8 mouse cellular contexts compared by ENCODE assay signal in genomic region chr2:71541418-71542226, GRCm38 (mm10). TPM values are rescaled to one million over a fixed set of nuclear protein-coding genes. Genes with fewer than 3 reads are reported as not detected.
DNase-seq lines count a peak whose midpoint lies in the region; ATAC-seq and TF ChIP-seq lines count a peak whose summit lies in the region.
"Had no signal": no experiment of that assay in that cellular context is flagged by ENCODE, and none has a peak within 500 bp of the region (broad histone marks: within the 10 kb centered on the region; RNA-seq: fewer than 3 reads in every experiment).

No protein-coding gene starts in this region.

- no peak for TF ChIP-seq CTCF in thymus, adult 2 months (IDR thresholded peaks at IDR 0.05; ENCODE audit: borderline replicate concordance, control insufficient read depth, extremely low read depth, insufficient read depth, low read length, poor library complexity)

- 9% methylated on average over 37 of the region's 37 CpGs for WGBS in thymus, adult 2 months
- under 1% methylated on average over 34 of the region's 37 CpGs for whole genome bisulfite sequencing in forebrain, embryonic 11.5 days
- WGBS in limb, embryonic 15.5 days: 6% methylated on average over 37 of the region's 37 CpGs

- H3K9ac ChIP-seq in forebrain, embryonic 11.5 days (ENCODE audit: low read length): peak overlapping the region; percentile 46
- H3K9ac ChIP-seq in limb, embryonic 15.5 days: no peak overlapping the region

- H3K4me2 ChIP-seq in forebrain, embryonic 11.5 days (ENCODE audit: low read depth, low read length, severe bottlenecking): peak overlapping the region; percentile 96
- H3K4me2 ChIP-seq in limb, embryonic 15.5 days: peak overlapping the region; percentile 46

- peaks cover 66% of the 10 kb centered on the region for H3K27me3 ChIP-seq in thymus, adult 2 months (ENCODE audit: control insufficient read depth, insufficient read depth, low read length)
- peaks cover 77% of the 10 kb centered on the region for H3K27me3 ChIP-seq in forebrain, embryonic 11.5 days (ENCODE audit: control insufficient read depth, insufficient read depth, low read length)
- H3K27me3 ChIP-seq in limb, embryonic 15.5 days: peaks cover 94% of the 10 kb centered on the region

- H3K9me3 ChIP-seq in forebrain, embryonic 11.5 days (ENCODE audit: control insufficient read depth, low read length): no peaks in the 10 kb centered on the region
- H3K9me3 ChIP-seq in limb, embryonic 15.5 days: no peaks in the 10 kb centered on the region

- no peak overlapping the region for H3K27ac ChIP-seq in thymus, adult 2 months (ENCODE audit: control insufficient read depth, insufficient read depth, low read length)
- peak overlapping the region; percentile 55 for H3K27ac ChIP-seq in forebrain, embryonic 11.5 days (ENCODE audit: low read depth, low read length)
- no peak overlapping the region for H3K27ac ChIP-seq in limb, embryonic 15.5 days

- H3K4me1 ChIP-seq in thymus, adult 2 months (replicated peaks; ENCODE audit: control insufficient read depth, insufficient read depth, low read length): peaks cover 15% of the 10 kb centered on the region
- H3K4me1 ChIP-seq in forebrain, embryonic 11.5 days (replicated peaks; ENCODE audit: control insufficient read depth, insufficient read depth, low read length): peaks cover 30% of the 10 kb centered on the region
- H3K4me1 ChIP-seq in limb, embryonic 15.5 days: peaks cover 69% of the 10 kb centered on the region

- ATAC-seq in forebrain, embryonic 11.5 days (replicated peaks; ENCODE audit: low FRiP score): no peak
- no peak for ATAC-seq in limb, embryonic 15.5 days (ENCODE audit: insufficient number of reproducible peaks, low FRiP score, low TSS enrichment, low read depth)
- no peak for ATAC-seq in monocyte, adult 5-6 weeks (replicated peaks; ENCODE audit: insufficient number of reproducible peaks, low FRiP score, low TSS enrichment, poor library complexity, severe bottlenecking)

- no peak overlapping the region for H3K4me3 ChIP-seq in thymus, adult 2 months (ENCODE audit: control insufficient read depth, insufficient read depth, low read length)
- peak overlapping the region; percentile 7 for H3K4me3 ChIP-seq in forebrain, embryonic 11.5 days (ENCODE audit: low read depth, low read length)
- peak overlapping the region; percentile 13 for H3K4me3 ChIP-seq in limb, embryonic 15.5 days

- H3K36me3 ChIP-seq in thymus, adult 2 months (ENCODE audit: control insufficient read depth, insufficient read depth, low read length): no peaks in the 10 kb centered on the region
- no peaks in the 10 kb centered on the region; the same call in 1 of the 2 replicates for H3K36me3 ChIP-seq in forebrain, embryonic 11.5 days (ENCODE audit: control insufficient read depth, insufficient read depth, low read length)
- no peaks in the 10 kb centered on the region for H3K36me3 ChIP-seq in limb, embryonic 15.5 days

- TF ChIP-seq POLR2A in thymus, adult 2 months (IDR thresholded peaks at IDR 0.05; ENCODE audit: control insufficient read depth, extremely low read depth, insufficient read depth, low read length, poor library complexity): no peak

- peak; percentile 14 for DNase-seq in thymus, adult 2 months
- DNase-seq in thymus, postnatal 14 days: no peak
- no peak for DNase-seq in forebrain, embryonic 11.5 days (ENCODE audit: low spot score)
- DNase-seq in adrenal gland, postnatal 4 days (ENCODE audit: low spot score in 2 of 2): no peak
- DNase-seq in left cerebral cortex, adult 11 months (ENCODE audit: low spot score): no peak
- DNase-seq: gastrocnemius, postnatal 14 days had no signal

RNA-seq across cellular contexts. Expression of gene Dlx2, which starts 4.9 kb away (rescaled TPM):
- 0.12 and 0.17 TPM in 2 replicates for polyA plus RNA-seq in thymus, adult 2 months (2012; rRNA removed)
- 66.7 and 67.8 TPM in 2 replicates for polyA plus RNA-seq in forebrain, embryonic 11.5 days (2014; fragmentation: Nextera tagmentation; extraction: Ambion mirVana)
- 3.5 and 3.6 TPM in 2 replicates for polyA plus RNA-seq in limb, embryonic 15.5 days (2015; fragmentation: Nextera tagmentation; extraction: Ambion mirVana)
- total RNA-seq in adrenal gland, postnatal 4 days (2021): 1 to 10 TPM in 1 of 2 experiments, under 1 TPM in 1; 0.98 to 1.9 TPM
- 0.53 TPM in 1 of 3 replicates, not detected in the others for total RNA-seq in monocyte, adult 5-6 weeks (2017)

RNA-seq across cellular contexts. Expression of gene Dlx1, which starts 13.7 kb away (rescaled TPM):
- 0.78 and 0.99 TPM in 2 replicates for polyA plus RNA-seq in thymus, adult 2 months (2012; rRNA removed)
- polyA plus RNA-seq in forebrain, embryonic 11.5 days (2014; fragmentation: Nextera tagmentation; extraction: Ambion mirVana): 118 and 133 TPM in 2 replicates
- 3.9 and 4.4 TPM in 2 replicates for polyA plus RNA-seq in limb, embryonic 15.5 days (2015; fragmentation: Nextera tagmentation; extraction: Ambion mirVana)
- 1 to 10 TPM; 2.2 to 2.4 TPM for total RNA-seq in adrenal gland, postnatal 4 days (2021)
- not detected in 3 replicates for total RNA-seq in monocyte, adult 5-6 weeks (2017)

Comparison
In these comparisons a context has a peak if more than half of its experiments do, and no peak if none do; other contexts are left out.
1. RNA of gene Dlx2, which starts 4.9 kb away (polyA plus RNA-seq): 66.7 to 67.8 TPM in forebrain, embryonic 11.5 days; 3.5 to 3.6 TPM in limb, embryonic 15.5 days and 0.12 to 0.17 TPM in thymus, adult 2 months; every median in the first group is over 10 times any median in the second.
2. RNA of gene Dlx1, which starts 13.7 kb away (polyA plus RNA-seq): 118 to 133 TPM in forebrain, embryonic 11.5 days; 3.9 to 4.4 TPM in limb, embryonic 15.5 days and 0.78 to 0.99 TPM in thymus, adult 2 months; every median in the first group is over 10 times any median in the second.